Mouse (Mus musculus) CD4-positive helper T cell, adult 2 months (primary cell): ENCODE data around the gene Zfp398.

Experiments used
- DNase-seq: peaks from one replicate; pipeline ENCODE4 v3.0.0-alpha.2; 2012; ENCODE audit warnings: low read depth, missing footprints, low spot score

The Zfp398 gene

DNA sequence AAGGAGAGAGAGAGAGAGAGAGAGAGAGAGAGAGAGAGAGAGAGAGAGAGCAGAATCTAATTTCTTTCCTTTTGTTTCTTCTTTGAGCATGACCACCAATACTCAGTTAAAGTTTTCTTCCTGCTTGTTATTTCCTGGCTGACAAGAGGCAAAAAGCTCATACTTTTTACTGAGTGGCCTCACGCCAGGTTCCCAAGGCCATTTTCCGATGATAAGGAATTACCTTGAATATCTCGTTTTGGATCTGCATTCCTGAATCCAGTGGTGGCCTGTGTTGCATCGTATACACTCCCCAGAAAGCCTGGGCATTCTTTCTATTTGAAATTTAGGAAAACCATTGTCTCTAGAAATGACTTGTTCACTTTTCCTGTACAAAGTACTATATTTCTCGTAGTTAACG, 64.0 kb downstream of the Zfp398 start:
- DNase-seq = no peak

DNA sequence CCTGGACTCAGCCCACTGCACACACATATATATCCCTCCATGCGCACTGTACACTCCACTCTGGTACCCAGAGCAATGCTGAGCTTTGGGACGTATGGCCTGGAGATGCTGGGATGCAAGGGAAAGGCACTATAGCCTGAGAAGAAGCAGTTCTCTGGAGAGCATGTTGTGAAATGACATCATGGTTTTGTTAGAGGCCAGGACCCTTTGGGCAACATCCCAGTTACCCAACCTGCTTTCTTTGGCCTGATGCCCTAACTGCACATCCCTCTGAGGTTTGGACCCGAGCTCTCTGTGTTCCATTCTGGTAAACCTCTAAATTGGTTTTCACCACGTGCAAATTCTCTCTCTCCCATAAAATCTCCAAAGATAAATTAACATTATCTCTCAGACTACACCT, 68.1 kb downstream of the Zfp398 start:
- DNase-seq = no peak

GRCm38 (mm10) chr6:47904361-47904760, 68.9 kb downstream of the Zfp398 start:
- no peak for DNase-seq

GRCm38 (mm10) chr6:47904917-47905695, 69.6 kb downstream of the Zfp398 start:
- DNase-seq = no peak

DNA sequence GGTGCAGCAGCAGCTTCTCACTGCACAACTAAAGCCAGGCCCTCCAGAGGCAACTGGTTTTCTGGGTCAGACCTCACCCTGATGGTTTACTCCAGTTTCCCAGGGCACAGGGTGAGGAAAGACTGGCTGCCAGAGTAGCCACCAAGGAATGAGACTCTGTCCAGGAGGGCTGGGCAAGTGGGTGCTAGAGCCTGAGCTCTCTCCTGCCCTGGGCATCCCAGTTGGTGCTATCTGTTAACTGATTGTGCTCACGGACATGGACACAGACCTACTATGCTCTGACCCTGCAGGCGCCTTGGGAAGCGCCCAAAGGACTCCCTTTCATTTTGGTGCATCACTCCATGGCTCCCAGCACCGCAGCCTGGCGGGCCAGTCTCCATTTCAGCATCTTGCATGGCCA, 70.9 kb downstream of the Zfp398 start:
- no peak for DNase-seq

GRCm38 (mm10) chr6:47909007-47909406, 73.5 kb downstream of the Zfp398 start:
- DNase-seq = no peak

DNA sequence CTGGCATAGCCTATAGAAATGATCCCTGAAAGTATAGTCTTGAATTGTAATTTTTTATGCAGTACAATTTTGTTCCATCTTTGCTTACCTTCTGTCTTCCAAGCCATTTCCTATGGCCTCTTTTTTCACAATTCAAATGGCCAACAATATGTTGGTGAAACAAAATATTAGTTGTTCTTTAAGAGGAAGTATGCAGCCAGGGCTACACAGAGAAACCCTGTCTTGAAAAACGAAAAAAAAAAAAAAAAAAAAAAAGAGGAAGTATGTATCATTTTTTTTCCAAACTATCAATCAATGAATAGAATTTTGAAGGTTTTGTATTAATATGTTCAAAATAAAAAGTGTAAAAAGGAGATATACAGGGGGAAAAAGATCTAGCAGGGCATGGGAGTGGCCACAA, 76.2 kb downstream of the Zfp398 start:
- no peak for DNase-seq

- DNase-seq = no peak
These were observed 77.5 kb downstream of the Zfp398 start for GRCm38 (mm10) chr6:47912991-47913390.

- no peak for DNase-seq
These were observed 81.6 kb downstream of the Zfp398 start for GRCm38 (mm10) chr6:47917051-47917450.

GRCm38 (mm10) chr6:47918768-47919274, 83.4 kb downstream of the Zfp398 start:
- no peak for DNase-seq

- DNase-seq = no peak
These were observed 84.4 kb downstream of the Zfp398 start for GRCm38 (mm10) chr6:47919646-47920446.

DNA sequence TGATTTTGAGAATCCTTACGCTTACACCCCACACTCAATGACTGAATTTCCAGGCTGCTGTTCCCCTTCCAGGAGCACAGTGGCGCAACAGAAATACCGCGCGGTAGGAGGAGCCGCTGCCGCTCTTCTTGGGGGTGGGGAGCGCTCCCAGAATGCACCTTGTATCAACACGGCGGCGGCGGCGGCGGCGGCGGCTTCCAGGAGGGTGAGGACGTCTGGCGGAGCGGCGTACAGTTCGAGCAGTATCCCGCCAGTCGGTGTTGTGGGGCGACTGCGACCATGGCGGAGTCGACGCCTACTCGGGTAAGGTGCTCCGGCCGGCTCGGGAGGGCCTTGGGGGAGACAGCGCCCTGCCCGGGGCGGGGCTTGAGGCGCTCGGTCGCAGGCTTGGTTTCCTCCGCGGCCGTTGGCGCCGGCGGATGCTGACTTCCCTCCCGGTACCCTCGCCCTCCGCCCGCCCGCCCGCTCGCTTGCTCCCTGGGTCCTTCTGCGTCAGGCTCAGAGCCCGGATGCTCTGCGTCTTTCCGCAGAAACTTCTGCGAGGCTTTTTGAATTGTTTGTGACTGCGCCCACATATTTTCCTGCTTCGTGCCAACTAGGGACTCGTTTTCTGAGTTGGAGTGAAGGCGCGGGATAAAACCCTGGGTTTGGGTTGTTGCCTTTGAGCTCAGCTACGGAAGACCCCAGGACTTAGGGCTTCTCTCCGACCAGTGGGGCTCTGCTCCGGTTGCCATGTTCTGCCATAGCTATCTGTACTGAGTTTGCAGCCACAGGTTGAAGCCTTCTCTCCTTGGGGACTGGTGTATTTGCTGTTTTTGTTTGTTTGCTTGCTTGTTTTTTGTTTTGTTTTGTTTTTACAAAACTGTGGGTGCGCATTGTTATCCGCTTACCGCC, 85.2 kb downstream of the Zfp398 start, which contains the start of gene Zfp212:
Gene Zfp212, plus strand, starts transcription at position 30 of the 894 bp plus-strand sequence.
- peak; percentile 93 for DNase-seq
